Mouse (Mus musculus): ENCODE results near the gene Ms4a1. TPM values are rescaled to one million over a fixed set of nuclear protein-coding genes. Genes with fewer than 3 reads are reported as not detected.

The Ms4a1 gene
- total RNA-seq, 2 experiments from 2014 or later = 3.3 TPM; not detected in 1

DNA sequence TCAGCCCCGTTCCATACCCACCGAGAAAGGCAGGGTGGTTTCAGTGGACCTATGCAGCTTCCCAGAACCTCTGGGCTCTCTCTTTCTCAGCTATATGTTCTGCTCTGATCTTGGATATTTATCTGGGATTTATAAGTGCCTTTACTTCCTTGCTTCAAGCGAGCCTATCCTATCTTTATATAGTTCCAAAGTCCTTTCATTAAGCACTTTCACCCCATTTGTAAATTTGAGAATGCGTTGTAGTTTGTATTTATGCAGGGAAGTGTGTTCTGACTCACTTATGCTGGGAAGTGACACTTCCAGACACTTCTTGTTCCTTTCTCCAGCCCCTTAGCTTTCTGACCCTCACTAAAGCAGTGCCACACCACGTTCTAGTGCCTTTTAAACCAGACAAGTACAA, 33.7 kb downstream of the Ms4a1 start, which contains the start of gene Ms4a12:
Gene Ms4a12, minus strand, starts transcription at position 101 of the 400 bp plus-strand sequence.
- no peak for ATAC-seq (replicated peaks; ENCODE audit: low FRiP score, low TSS enrichment, poor library complexity, severe bottlenecking)

Other genes starting within 250 kb of the Ms4a1 start
- not detected in 2 replicates for gene Ms4a18, start 248.2 kb downstream of the Ms4a1 start, total RNA-seq (2014; fragmentation: Nextera tagmentation)
- not detected in 2 replicates for gene Ms4a18, start 248.2 kb downstream of the Ms4a1 start, total RNA-seq (2017)
- gene Ms4a8a, start 185.1 kb downstream of the Ms4a1 start, total RNA-seq (2014; fragmentation: Nextera tagmentation) = not detected in 2 replicates
- gene Ms4a8a, start 185.1 kb downstream of the Ms4a1 start, total RNA-seq (2017) = not detected in 2 replicates
- gene 1700017D01Rik, start 135.4 kb downstream of the Ms4a1 start, total RNA-seq (2014; fragmentation: Nextera tagmentation) = not detected in 2 replicates
- not detected in 2 replicates for gene 1700017D01Rik, start 135.4 kb downstream of the Ms4a1 start, total RNA-seq (2017)
- not detected in 2 replicates for gene 1700025F22Rik, start 100.9 kb downstream of the Ms4a1 start, total RNA-seq (2014; fragmentation: Nextera tagmentation)
- gene 1700025F22Rik, start 100.9 kb downstream of the Ms4a1 start, total RNA-seq (2017) = not detected in 2 replicates
- not detected in 2 replicates for gene Ms4a13, start 69.5 kb downstream of the Ms4a1 start, total RNA-seq (2014; fragmentation: Nextera tagmentation)
- gene Ms4a13, start 69.5 kb downstream of the Ms4a1 start, total RNA-seq (2017) = not detected in 2 replicates
- gene Ms4a12, start 33.8 kb downstream of the Ms4a1 start, total RNA-seq (2014; fragmentation: Nextera tagmentation) = not detected in 2 replicates
- not detected in 2 replicates for gene Ms4a12, start 33.8 kb downstream of the Ms4a1 start, total RNA-seq (2017)
- not detected in 2 replicates for gene Ms4a5, start 17.6 kb upstream of the Ms4a1 start, total RNA-seq (2014; fragmentation: Nextera tagmentation)
- gene Ms4a5, start 17.6 kb upstream of the Ms4a1 start, total RNA-seq (2017) = not detected in 2 replicates
- not detected in 2 replicates for gene Ms4a14, start 48.2 kb upstream of the Ms4a1 start, total RNA-seq (2014; fragmentation: Nextera tagmentation)
- not detected in 2 replicates for gene Ms4a14, start 48.2 kb upstream of the Ms4a1 start, total RNA-seq (2017)
- gene Ms4a7, start 69.9 kb upstream of the Ms4a1 start, total RNA-seq (2014; fragmentation: Nextera tagmentation) = not detected in 2 replicates
- not detected in 2 replicates for gene Ms4a7, start 69.9 kb upstream of the Ms4a1 start, total RNA-seq (2017)
- gene Ms4a4a, start 109.3 kb upstream of the Ms4a1 start, total RNA-seq (2014; fragmentation: Nextera tagmentation) = not detected in 2 replicates
- gene Ms4a4a, start 109.3 kb upstream of the Ms4a1 start, total RNA-seq (2017) = not detected in 2 replicates
- gene Ms4a4c, start 138.5 kb upstream of the Ms4a1 start, total RNA-seq (2014; fragmentation: Nextera tagmentation) = not detected in 2 replicates
- gene Ms4a4c, start 138.5 kb upstream of the Ms4a1 start, total RNA-seq (2017) = not detected in 2 replicates
- 2.6 and 17.3 TPM in 2 replicates for gene Ms4a4b, start 177.3 kb upstream of the Ms4a1 start, total RNA-seq (2014; fragmentation: Nextera tagmentation)
- 14.1 TPM in 1 of 2 replicates, not detected in the other for gene Ms4a4b, start 177.3 kb upstream of the Ms4a1 start, total RNA-seq (2017)
- 1.3 TPM in 1 of 2 replicates, not detected in the other for gene Ms4a6c, start 203.1 kb upstream of the Ms4a1 start, total RNA-seq (2014; fragmentation: Nextera tagmentation)
- 0.85 and 4.3 TPM in 2 replicates for gene Ms4a6c, start 203.1 kb upstream of the Ms4a1 start, total RNA-seq (2017)
- 0.59 and 1.0 TPM in 2 replicates for gene Gm8369, start 219.7 kb upstream of the Ms4a1 start, total RNA-seq (2014; fragmentation: Nextera tagmentation)
- not detected in 2 replicates for gene Gm8369, start 219.7 kb upstream of the Ms4a1 start, total RNA-seq (2017)

Measured in megakaryocyte-erythroid progenitor cell, adult 5-6 weeks (primary cell).